Mouse (Mus musculus) liver, embryonic 15.5 days (tissue): ENCODE measurements around the gene Irf3. TPM values are rescaled to one million over a fixed set of nuclear protein-coding genes. Genes with fewer than 3 reads are reported as not detected.

Source experiments
- ATAC-seq: fragments of 200-750 bp; cut with Nextera tagmentation; 2 replicates; pipeline ENCODE4 v1.8.0; 2017; ENCODE audit warnings: moderate number of reproducible peaks, mild to moderate bottlenecking, moderate library complexity; ENCODE audit not compliant: insufficient read depth
- H3K27ac ChIP-seq: fragments of 300-500 bp; sonication (generic); replicated peaks from 2 replicates; pipeline ENCODE4 v1.5.1; 2015; ENCODE audit warnings: mild to moderate bottlenecking, inconsistent platforms
- H3K27me3 ChIP-seq: fragments of 300-500 bp; sonication (generic); 2 replicates; pipeline ENCODE4 v1.6.1; 2015; ENCODE audit warnings: mild to moderate bottlenecking, inconsistent platforms
- H3K36me3 ChIP-seq: fragments of 300-500 bp; sonication (generic); replicated peaks from 2 replicates; pipeline ENCODE4 v1.6.1; 2015; ENCODE audit warnings: moderate library complexity, mild to moderate bottlenecking, inconsistent platforms
- H3K4me1 ChIP-seq: fragments of 300-500 bp; sonication (generic); replicated peaks from 2 replicates; pipeline ENCODE4 v1.6.1; 2015; ENCODE audit warnings: inconsistent platforms
- H3K4me2 ChIP-seq: fragments of 300-500 bp; sonication (generic); 2 replicates; pipeline ENCODE4 v1.6.1; 2015; ENCODE audit warnings: moderate library complexity, mild to moderate bottlenecking, inconsistent platforms
- H3K4me3 ChIP-seq: fragments of 300-500 bp; sonication (generic); replicated peaks from 2 replicates; pipeline ENCODE4 v1.5.1; 2015; ENCODE audit warnings: mild to moderate bottlenecking, inconsistent platforms
- H3K9ac ChIP-seq: fragments of 300-500 bp; sonication (generic); 2 replicates; pipeline ENCODE4 v1.6.1; 2015; ENCODE audit warnings: moderate library complexity, mild to moderate bottlenecking, inconsistent platforms
- H3K9me3 ChIP-seq: fragments of 300-500 bp; sonication (generic); replicated peaks from 2 replicates; pipeline ENCODE4 v1.6.1; 2016; ENCODE audit warnings: inconsistent platforms
- WGBS: fragments of 180-500 bp; shearing (Covaris S2); methylation state at CpG from one replicate; pipeline ENCODE4 v1.1.7; 2015; ENCODE audit warnings: mixed read lengths; ENCODE audit not compliant: insufficient replicate concordance; 5-methylcytosine and 5-hydroxymethylcytosine counted together
- polyA plus RNA-seq: library from polyadenylated mRNA; unstranded; fragments of >200 nt; fragmentation: Nextera tagmentation; extraction: Ambion mirVana; gene quantifications from 2 replicates; pipeline ENCODE4 v1.2.1, GENCODE M21; 2015

The Irf3 gene
- polyA plus RNA-seq, 1 experiment from 2014 or later = 39.4 TPM

DNA sequence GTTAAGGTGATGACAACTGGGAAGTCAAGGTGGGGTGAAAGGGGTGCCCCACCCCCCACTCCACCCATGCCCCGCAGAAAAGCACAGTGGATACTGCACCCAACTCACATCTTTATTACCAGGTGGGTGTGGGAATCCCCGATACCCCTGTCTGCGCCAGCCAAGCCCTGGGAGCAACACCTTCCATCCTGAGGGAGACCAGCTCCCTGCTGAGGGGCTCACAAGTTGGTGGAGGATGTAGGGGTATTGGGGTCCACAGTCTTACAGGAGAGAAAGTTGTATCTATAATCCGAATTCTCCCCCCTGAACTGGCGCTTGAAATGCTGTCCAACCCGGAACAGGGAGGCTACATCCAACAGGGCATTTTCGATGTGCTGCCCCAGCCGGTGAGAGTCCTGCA is 38.2 kb upstream of the Irf3 start:
- no peak overlapping the region for H3K4me2 ChIP-seq
- 0 out of 2 replicates have a peak, but pooled peaks cover 6% of the 10 kb centered on the region for H3K27me3 ChIP-seq
- peaks cover 14% of the 10 kb centered on the region for H3K4me1 ChIP-seq
- no peaks in the 10 kb centered on the region for H3K36me3 ChIP-seq
- H3K9ac ChIP-seq = no peak overlapping the region
- H3K4me3 ChIP-seq = no peak overlapping the region
- no peak for ATAC-seq
- WGBS = 54% methylated on average over 8 of the region's 8 CpGs
- no peak overlapping the region for H3K27ac ChIP-seq
- H3K9me3 ChIP-seq = no peaks in the 10 kb centered on the region

DNA sequence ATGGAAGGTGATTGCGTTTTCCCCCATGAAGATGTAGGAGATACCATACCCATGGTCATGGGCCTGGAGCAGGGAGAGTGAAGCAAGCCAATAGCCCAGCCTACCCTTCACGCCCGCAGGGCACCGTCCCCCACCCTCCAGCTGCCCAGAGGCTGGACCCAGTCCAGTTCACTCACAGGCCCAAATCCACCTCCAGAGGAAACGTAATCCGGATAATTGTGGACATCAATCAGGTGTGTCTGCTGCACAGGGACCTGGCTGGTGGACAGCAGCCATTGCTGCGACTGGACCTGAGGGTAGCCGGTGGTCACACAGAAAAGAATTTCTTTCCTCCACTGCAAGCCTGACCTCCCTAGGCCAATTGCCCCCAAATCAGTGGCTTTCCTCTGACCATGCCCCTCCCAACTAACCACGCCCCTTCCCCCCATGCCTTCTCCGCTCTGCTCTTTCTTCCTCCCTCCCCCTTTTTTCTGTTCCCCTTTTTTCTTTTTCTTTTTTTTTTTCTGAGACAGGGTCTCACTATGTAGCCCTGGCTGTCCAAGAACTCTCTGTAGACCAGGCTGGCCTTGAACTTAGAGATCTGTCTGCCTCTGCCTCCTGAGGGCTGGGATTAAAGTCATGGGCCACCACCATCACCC is 37.5 kb upstream of the Irf3 start:
- H3K27ac ChIP-seq = no peak overlapping the region
- no peaks in the 10 kb centered on the region for H3K36me3 ChIP-seq
- WGBS = 64% methylated on average over 10 of the region's 10 CpGs
- no peak overlapping the region for H3K4me2 ChIP-seq
- H3K4me1 ChIP-seq = peaks cover 14% of the 10 kb centered on the region
- no peak overlapping the region for H3K4me3 ChIP-seq
- no peaks in the 10 kb centered on the region for H3K9me3 ChIP-seq
- no peak overlapping the region for H3K9ac ChIP-seq
- H3K27me3 ChIP-seq = 0 out of 2 replicates have a peak, but pooled peaks cover 5% of the 10 kb centered on the region
- no peak for ATAC-seq

DNA sequence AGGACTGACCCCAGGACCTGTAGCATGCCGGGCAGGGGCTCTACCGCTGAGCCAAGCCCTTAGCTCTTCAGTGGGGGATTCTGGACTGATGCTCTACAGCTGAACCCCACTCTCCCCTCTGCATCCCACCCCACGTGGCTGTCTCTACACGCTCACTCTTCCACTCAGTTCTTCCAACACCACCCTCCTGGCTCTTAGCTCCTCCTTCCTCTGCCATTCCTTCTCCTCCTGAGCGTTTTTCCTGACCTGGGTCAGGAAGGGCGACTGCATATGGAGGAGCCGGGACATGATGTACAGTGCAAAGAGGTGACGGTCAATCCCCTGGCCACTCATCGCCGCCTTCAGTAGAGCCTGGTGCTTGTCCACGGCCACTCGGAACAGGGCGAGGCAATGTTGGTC is 36.9 kb upstream of the Irf3 start:
- no peak overlapping the region for H3K4me3 ChIP-seq
- H3K27ac ChIP-seq = no peak overlapping the region
- no peak overlapping the region for H3K9ac ChIP-seq
- WGBS = 70% methylated on average over 13 of the region's 13 CpGs
- H3K36me3 ChIP-seq = no peaks in the 10 kb centered on the region
- no peak for ATAC-seq
- no peak overlapping the region for H3K4me2 ChIP-seq
- peaks cover 14% of the 10 kb centered on the region for H3K4me1 ChIP-seq
- H3K9me3 ChIP-seq = no peaks in the 10 kb centered on the region
- 0 out of 2 replicates have a peak, but pooled peaks cover 5% of the 10 kb centered on the region for H3K27me3 ChIP-seq

DNA sequence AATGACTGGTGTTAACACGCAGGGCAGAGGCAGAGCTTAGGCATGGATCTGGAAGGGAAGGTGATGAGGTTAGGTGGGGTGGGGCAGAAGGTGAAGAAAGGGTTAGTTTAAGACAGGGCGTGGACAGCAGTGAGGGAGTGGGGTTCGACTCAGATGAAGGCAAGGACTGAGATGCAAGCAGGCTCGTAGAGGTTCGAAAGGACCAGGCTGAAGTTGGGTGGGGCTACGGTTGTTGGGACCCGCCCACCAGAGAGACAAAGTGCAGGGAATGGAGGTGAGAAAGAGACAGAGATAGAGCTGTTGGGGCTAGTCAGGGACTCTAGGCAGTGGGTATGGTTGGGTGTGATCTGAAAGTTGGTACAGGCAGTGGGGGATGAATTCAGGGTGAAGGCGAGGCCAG is 35.1 kb upstream of the Irf3 start:
- H3K4me2 ChIP-seq = no peak overlapping the region
- peaks cover 14% of the 10 kb centered on the region for H3K4me1 ChIP-seq
- 0 out of 2 replicates have a peak, but pooled peaks cover 5% of the 10 kb centered on the region for H3K27me3 ChIP-seq
- no peaks in the 10 kb centered on the region for H3K9me3 ChIP-seq
- WGBS = 44% methylated on average over 8 of the region's 8 CpGs
- H3K4me3 ChIP-seq = no peak overlapping the region
- no peak for ATAC-seq
- no peak overlapping the region for H3K9ac ChIP-seq
- no peaks in the 10 kb centered on the region for H3K36me3 ChIP-seq
- H3K27ac ChIP-seq = no peak overlapping the region

DNA sequence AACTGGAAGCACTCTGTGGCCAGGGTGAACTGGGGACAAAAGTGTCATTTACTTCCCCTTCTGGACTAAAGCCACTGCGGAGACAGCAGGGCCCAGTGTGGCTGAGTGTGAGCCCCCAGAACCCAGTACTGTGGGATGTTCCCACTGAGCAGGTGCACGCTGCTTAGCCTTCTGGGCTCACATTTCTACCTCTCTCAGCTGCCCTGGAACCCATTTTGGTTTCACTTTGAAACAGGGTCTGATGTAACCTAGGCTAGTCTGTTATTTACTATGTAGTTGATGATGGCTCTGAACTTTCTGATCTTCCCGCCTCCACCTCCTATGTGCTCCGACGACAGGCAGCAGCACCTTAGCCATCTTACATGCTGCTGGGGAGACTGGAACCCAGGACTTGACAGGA is 34.6 kb upstream of the Irf3 start:
- Histone ChIP-seq H3K9ac (no peak overlapping the region), H3K4me3 (no peak overlapping the region), H3K36me3 (no peaks in the 10 kb centered on the region), H3K27me3 (0 out of 2 replicates have a peak, but pooled peaks cover 5% of the 10 kb centered on the region), H3K27ac (no peak overlapping the region), H3K4me1 (peaks cover 16% of the 10 kb centered on the region), H3K4me2 (no peak overlapping the region), H3K9me3 (no peaks in the 10 kb centered on the region)
- no peak for ATAC-seq
- WGBS = 57% methylated on average over 5 of the region's 5 CpGs

DNA sequence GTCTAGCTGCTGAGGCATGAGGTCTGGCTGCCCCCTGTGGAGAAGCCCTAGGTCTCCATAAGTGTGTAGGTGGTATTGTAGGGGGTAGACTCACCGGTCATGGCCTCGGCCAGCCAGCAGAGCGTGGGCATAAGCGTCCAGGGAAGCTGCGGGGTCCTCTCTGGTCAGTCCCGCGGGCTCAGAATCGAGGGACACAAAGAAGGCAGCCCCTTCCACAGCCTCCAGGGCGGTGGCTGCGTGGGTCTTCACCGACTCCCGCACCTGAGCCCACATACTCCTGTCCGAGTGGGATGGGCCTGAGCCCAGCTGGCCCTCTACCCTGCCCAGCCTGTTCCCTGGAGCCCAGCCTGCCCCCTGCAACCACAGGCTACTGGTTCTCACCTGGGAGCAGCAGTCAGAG is 32.5 kb upstream of the Irf3 start:
- Histone ChIP-seq H3K4me3 (no peak overlapping the region), H3K9ac (no peak overlapping the region), H3K9me3 (no peaks in the 10 kb centered on the region), H3K27me3 (no peaks in the 10 kb centered on the region), H3K27ac (no peak overlapping the region), H3K4me2 (no peak overlapping the region), H3K4me1 (peaks cover 17% of the 10 kb centered on the region), H3K36me3 (no peaks in the 10 kb centered on the region)
- no peak for ATAC-seq
- 80% methylated on average over 13 of the region's 13 CpGs for WGBS

DNA sequence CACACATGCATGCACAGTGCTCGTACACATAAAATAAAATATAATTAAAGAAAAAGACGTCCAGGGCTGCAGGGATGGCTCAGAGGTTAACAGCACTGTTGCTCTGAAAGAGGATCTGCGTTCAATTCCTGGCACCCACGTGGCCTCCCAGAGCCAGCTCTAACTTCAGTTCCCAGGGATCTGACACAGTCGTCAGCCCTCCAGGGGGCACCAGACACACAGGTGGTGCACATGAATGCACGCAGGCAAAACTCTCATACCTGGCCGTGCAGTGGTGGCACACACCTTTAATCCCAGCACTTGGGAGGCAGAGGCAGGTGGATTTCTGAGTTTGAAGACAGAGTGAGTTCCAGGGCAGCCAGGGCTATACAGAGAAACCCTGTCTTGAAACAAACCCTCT is 31.5 kb upstream of the Irf3 start:
- WGBS = 60% methylated on average over 7 of the region's 7 CpGs
- H3K27ac ChIP-seq = no peak overlapping the region
- H3K9me3 ChIP-seq = no peaks in the 10 kb centered on the region
- peaks cover 26% of the 10 kb centered on the region for H3K4me1 ChIP-seq
- ATAC-seq = no peak
- H3K9ac ChIP-seq = no peak overlapping the region
- H3K27me3 ChIP-seq = 0 out of 2 replicates have a peak, but pooled peaks cover 5% of the 10 kb centered on the region
- H3K36me3 ChIP-seq = no peaks in the 10 kb centered on the region
- H3K4me2 ChIP-seq = no peak overlapping the region
- no peak overlapping the region for H3K4me3 ChIP-seq

DNA sequence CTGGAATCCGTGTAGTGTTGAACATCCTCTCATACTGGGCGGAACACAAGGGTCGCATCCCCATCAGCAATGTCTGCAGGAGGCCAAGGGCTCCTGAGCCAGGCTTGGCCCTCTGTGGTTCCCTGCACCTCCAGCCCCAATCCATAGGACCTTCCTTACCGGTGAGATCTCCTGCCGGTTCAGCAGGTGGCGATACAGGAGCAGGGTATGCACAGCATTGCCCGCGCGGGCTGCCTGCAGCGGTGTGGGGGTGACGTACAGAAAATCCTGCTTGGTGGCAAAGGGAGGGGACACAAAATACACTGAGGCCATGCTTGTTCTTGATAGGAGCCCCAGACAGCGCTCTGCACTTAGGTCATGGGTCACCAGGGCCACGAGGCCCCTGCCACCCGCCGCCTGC is 30.8 kb upstream of the Irf3 start:
- no peak overlapping the region for H3K4me2 ChIP-seq
- no peaks in the 10 kb centered on the region for H3K9me3 ChIP-seq
- H3K4me1 ChIP-seq = peaks cover 32% of the 10 kb centered on the region
- no peak overlapping the region for H3K9ac ChIP-seq
- ATAC-seq = no peak
- H3K4me3 ChIP-seq = no peak overlapping the region
- H3K36me3 ChIP-seq = no peaks in the 10 kb centered on the region
- 59% methylated on average over 15 of the region's 15 CpGs for WGBS
- peaks cover 11% of the 10 kb centered on the region; the same call in 1 of the 2 replicates for H3K27me3 ChIP-seq
- H3K27ac ChIP-seq = no peak overlapping the region

DNA sequence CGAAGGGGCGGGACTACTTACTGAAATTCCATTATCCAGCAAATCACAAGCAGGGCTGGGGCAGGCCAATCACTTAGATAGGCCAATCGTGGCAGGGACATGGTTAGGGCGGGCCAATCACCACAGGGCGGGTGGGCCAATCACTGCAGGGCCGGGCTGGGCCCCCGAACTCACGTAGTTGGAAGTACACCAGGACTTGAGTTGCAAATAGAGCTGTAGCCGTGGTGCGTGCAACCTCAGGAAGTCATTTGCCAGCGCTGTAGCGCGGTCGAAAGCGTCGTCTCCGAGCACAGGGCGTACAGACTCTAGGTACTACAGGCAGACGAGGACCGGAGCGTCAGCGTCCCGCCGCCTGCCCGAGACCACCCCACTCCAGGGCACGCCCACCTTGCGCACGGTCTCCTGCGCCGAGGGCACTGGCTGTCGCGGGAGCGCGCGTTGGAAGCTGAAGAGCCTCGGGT is 27.2 kb upstream of the Irf3 start:
- Histone ChIP-seq H3K4me3 (peak overlapping the region; percentile 56), H3K4me2 (peak overlapping the region; percentile 81), H3K36me3 (no peaks in the 10 kb centered on the region), H3K9me3 (no peaks in the 10 kb centered on the region), H3K9ac (peak overlapping the region; percentile 42; the same call in 1 of the 2 replicates), H3K4me1 (peaks cover 48% of the 10 kb centered on the region), H3K27me3 (peaks cover 11% of the 10 kb centered on the region; the same call in 1 of the 2 replicates), H3K27ac (0 out of 2 replicates have a peak overlapping the region, but pooled peaks have one; percentile 59)
- peak; percentile 83 for ATAC-seq
- WGBS = 0% methylated on average over 36 of the region's 36 CpGs

DNA sequence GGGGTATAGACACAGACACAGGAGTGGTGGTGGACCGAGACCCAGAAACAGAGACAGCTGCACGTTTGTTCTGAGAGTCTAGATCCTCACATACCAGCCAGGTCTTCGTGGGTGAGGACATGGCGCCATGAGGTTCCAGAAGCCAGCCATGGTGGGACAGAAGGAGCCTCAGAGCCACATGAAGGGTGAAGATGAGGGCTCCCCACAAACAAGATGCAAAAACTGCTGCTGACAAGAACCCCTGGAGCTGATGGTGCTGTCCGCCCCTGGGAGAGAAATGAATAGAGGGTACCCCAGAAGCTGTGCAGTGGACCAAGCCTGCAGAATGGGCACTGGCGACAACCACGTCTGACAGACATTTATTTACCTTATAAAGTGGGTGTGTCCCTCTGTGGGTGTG is 26.3 kb upstream of the Irf3 start:
- Histone ChIP-seq H3K4me1 (peaks cover 53% of the 10 kb centered on the region), H3K9ac (no peak overlapping the region), H3K4me3 (no peak overlapping the region), H3K27me3 (peaks cover 11% of the 10 kb centered on the region; the same call in 1 of the 2 replicates), H3K27ac (no peak overlapping the region), H3K36me3 (peaks cover 2% of the 10 kb centered on the region; the same call in 1 of the 2 replicates), H3K4me2 (peak overlapping the region; percentile 81), H3K9me3 (no peaks in the 10 kb centered on the region)
- ATAC-seq = no peak
- 54% methylated on average over 7 of the region's 7 CpGs for WGBS

DNA sequence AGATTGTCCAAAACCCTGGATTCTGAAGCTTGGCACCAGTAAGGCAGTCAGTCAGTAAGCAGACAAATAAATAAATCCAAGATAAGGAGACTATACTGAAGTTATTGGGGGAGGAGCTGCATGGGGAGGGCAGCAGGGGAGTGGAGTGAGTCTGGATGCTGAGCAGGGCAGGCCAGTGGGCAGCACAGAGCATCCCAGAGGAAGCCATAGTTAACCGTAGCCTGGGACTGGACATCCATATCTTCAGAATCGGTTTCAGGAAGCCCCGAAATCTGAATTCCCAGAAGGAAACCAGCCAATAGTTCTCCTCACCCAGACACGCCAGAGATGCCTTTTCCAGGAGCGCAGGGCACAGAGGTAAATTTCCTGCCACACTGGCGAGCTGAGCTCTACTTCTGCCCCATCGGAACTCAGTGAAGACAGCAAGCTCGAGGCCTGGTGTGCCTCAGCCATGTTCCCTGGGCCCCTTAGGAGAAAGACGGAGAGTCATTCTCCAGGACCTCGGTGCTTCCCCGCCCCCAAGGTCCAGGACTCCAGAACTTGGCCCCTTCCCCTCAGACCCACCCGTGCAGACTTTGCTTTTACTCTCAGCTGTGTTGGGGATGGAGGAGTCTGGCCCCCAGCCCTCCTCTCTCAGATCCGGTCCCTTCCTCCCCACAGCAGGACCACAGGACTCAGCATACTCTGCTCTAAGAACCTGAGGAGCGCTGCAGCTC is 23.9 kb upstream of the Irf3 start:
- Histone ChIP-seq H3K4me1 (peaks cover 45% of the 10 kb centered on the region), H3K27me3 (peaks cover 11% of the 10 kb centered on the region; the same call in 1 of the 2 replicates), H3K9ac (no peak overlapping the region), H3K4me3 (peak overlapping the region; percentile 39; the same call in 1 of the 2 replicates), H3K9me3 (no peaks in the 10 kb centered on the region), H3K36me3 (peaks cover 26% of the 10 kb centered on the region), H3K27ac (peak overlapping the region; percentile 85), H3K4me2 (peak overlapping the region; percentile 65)
- no peak for ATAC-seq
- 48% methylated on average over 14 of the region's 14 CpGs for WGBS
